Mouse (Mus musculus) small intestine, adult 2 months (tissue): ENCODE data around the gene Kcnd3.

ENCODE experiments used
- CTCF ChIP-seq: fragments of 200-500 bp; IDR thresholded peaks from 2 replicates; pipeline ENCODE4 v1.5.1; 2012; ENCODE audit warnings: low read depth, mild to moderate bottlenecking, control low read depth, inconsistent platforms, low read length, moderate library complexity, mixed read lengths; ENCODE audit not compliant: insufficient replicate concordance, insufficient read length; ENCODE audit errors: extremely low read depth
- POLR2A ChIP-seq: fragments of 200-500 bp; IDR thresholded peaks from 2 replicates; pipeline ENCODE4 v1.6.1; 2012; ENCODE audit warnings: low read depth, mild to moderate bottlenecking, control low read depth, inconsistent platforms, low read length, moderate library complexity

GRCm38 (mm10) chr3:105621154-105621553 is 169.0 kb downstream of the Kcnd3 start:
- no peak for TF ChIP-seq CTCF
- no peak for TF ChIP-seq POLR2A
